Mouse (Mus musculus) forebrain, embryonic 12.5 days (tissue): ENCODE data around the gene Wdr95. TPM values are rescaled to one million over a fixed set of nuclear protein-coding genes. Genes with fewer than 3 reads are reported as not detected.

ENCODE experiments used
- ATAC-seq: fragments of 200-750 bp; cut with Nextera tagmentation; 2 replicates; pipeline ENCODE4 v1.8.0; 2017; ENCODE audit warnings: moderate TSS enrichment; ENCODE audit not compliant: low FRiP score
- H3K27ac ChIP-seq: fragments of 300-500 bp; sonication (generic); 2 replicates; pipeline ENCODE4 v1.5.1; 2016; ENCODE audit warnings: mild to moderate bottlenecking
- H3K27me3 ChIP-seq: fragments of 300-500 bp; sonication (generic); 2 replicates; pipeline ENCODE4 v1.6.1; 2016; ENCODE audit warnings: mild to moderate bottlenecking
- H3K36me3 ChIP-seq: fragments of 300-500 bp; sonication (generic); replicated peaks from 2 replicates; pipeline ENCODE4 v1.6.1; 2016; ENCODE audit warnings: mild to moderate bottlenecking
- H3K4me1 ChIP-seq: fragments of 300-500 bp; sonication (generic); 2 replicates; pipeline ENCODE4 v1.6.1; 2016
- H3K4me2 ChIP-seq: fragments of 300-500 bp; sonication (generic); 2 replicates; pipeline ENCODE4 v1.6.1; 2016; ENCODE audit warnings: mild to moderate bottlenecking, moderate library complexity
- H3K4me3 ChIP-seq: fragments of 300-500 bp; sonication (generic); replicated peaks from 2 replicates; pipeline ENCODE4 v1.5.1; 2016; ENCODE audit warnings: mild to moderate bottlenecking
- H3K9ac ChIP-seq: fragments of 300-500 bp; sonication (generic); 2 replicates; pipeline ENCODE4 v1.6.1; 2016; ENCODE audit warnings: mild to moderate bottlenecking
- H3K9me3 ChIP-seq: fragments of 300-500 bp; sonication (generic); 2 replicates; pipeline ENCODE4 v1.6.1; 2016
- WGBS: fragments of 180-500 bp; shearing (Covaris S2); methylation state at CpG from one replicate; pipeline ENCODE4 v1.1.7; 2016; 5-methylcytosine and 5-hydroxymethylcytosine counted together
- polyA plus RNA-seq: library from polyadenylated mRNA; unstranded; fragments of >200 nt; fragmentation: Nextera tagmentation; extraction: Ambion mirVana; gene quantifications from 2 replicates; pipeline ENCODE4 v1.2.1, GENCODE M21; 2016

Gene Wdr95
- polyA plus RNA-seq, 1 experiment from 2014 or later: 0.17 TPM

DNA sequence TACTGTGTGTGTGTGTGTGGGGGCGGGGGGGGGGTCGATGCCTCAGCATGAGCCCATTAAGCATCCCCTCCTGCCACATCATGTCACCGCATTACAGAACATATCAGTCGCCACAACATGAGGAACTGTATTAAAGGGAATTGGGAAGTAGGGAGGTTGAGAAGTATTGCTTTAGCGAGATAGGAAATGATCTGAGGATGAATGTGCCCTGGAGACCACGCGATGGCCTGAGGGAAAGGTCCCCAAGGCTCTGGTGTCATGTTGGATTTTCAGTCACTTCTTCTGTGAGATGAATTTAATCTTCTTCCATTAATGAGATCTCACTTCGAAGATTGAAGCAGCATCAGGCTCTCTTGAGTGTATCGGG is 130.9 kb downstream of the Wdr95 start:
- 73% methylated on average over 7 of the region's 9 CpGs for WGBS
- no peak overlapping the region for H3K27ac ChIP-seq
- H3K9ac ChIP-seq: no peak overlapping the region
- no peaks in the 10 kb centered on the region for H3K36me3 ChIP-seq
- no peak for ATAC-seq
- H3K27me3 ChIP-seq: no peaks in the 10 kb centered on the region
- 0 out of 2 replicates have a peak, but pooled peaks cover 6% of the 10 kb centered on the region for H3K9me3 ChIP-seq
- no peaks in the 10 kb centered on the region; the same call in 1 of the 2 replicates for H3K4me1 ChIP-seq
- no peak overlapping the region for H3K4me2 ChIP-seq
- no peak overlapping the region for H3K4me3 ChIP-seq

DNA sequence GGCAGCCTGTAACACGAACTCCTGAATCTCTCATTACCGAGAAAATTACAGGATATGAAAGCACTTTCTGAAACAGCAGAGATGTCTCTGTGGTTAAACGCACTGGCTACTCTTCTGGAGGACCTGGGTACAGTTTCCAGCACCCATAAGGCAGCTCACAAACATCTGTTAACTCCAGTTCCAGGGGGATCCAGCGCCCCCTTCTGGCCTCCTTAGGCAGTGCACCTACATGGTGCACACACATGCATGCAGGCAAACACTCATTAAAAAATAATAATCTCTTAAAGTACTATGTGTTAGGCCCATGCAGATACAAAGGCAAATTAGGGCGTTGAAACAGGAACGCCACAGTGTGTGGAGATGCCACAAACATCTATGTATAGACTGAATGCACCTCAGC is 132.9 kb downstream of the Wdr95 start:
- Histone ChIP-seq H3K27me3 (no peaks in the 10 kb centered on the region), H3K9ac (no peak overlapping the region), H3K9me3 (0 out of 2 replicates have a peak, but pooled peaks cover 6% of the 10 kb centered on the region), H3K27ac (no peak overlapping the region), H3K36me3 (no peaks in the 10 kb centered on the region), H3K4me1 (no peaks in the 10 kb centered on the region; the same call in 1 of the 2 replicates), H3K4me3 (no peak overlapping the region), H3K4me2 (no peak overlapping the region)
- ATAC-seq: no peak
- 91% methylated on average over 6 of the region's 6 CpGs for WGBS

Other genes starting within 250 kb of the Wdr95 start
- 1.2 and 1.3 TPM in 2 replicates for gene Medag, start 116.9 kb upstream of the Wdr95 start, polyA plus RNA-seq
- gene Tex26, start 89.0 kb upstream of the Wdr95 start, polyA plus RNA-seq: 2.0 and 2.9 TPM in 2 replicates
- 123 and 129 TPM in 2 replicates for gene Hsph1, start 107.7 kb downstream of the Wdr95 start, polyA plus RNA-seq
- gene B3glct, start 149.6 kb downstream of the Wdr95 start, polyA plus RNA-seq: 16.4 TPM in 2 replicates